ENCODE assay signal across 1 mouse cellular context in the genomic region with DNA sequence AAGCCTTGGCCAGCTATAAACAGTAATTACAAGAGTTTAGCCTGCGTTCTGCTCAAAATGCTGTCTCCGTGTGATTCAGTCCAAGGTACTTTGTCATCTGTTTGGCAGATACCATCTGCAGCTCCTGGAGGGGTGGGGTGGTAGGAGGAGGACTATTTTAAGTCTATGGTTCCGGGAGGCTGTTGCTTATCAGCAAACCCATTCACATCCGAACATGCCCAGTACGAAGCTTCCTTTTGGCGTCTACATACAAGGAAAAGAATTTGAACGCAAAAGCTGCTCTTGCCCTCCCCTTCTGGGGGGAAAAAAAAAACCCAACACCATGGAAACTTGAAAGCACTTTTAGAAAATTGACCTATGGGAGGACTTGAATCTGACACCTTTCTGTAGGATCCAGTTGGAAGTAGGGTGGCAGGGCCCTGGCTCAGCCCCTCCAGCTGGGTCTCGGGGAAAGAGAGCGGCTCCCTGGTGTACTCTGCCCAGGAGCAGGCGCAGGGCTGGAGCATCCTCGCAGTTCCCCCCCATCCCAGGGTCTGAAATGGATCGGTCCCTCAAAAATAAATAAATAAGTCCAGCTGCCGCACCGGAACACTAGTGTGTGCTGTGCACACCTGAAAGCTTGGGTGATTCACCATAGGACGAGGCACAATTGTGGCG.
TF ChIP-seq lines count a peak whose summit lies in the region.

No protein-coding gene starts in this region.

TF ChIP-seq in CH12.LX, 34 proteins besides CTCF, POLR2A, EP300 and RAD21 (continued from another document):
- TF ChIP-seq E2F4 (IDR thresholded peaks at IDR 0.05; ENCODE audit: insufficient replicate concordance, low read depth, low read length): no peak
- 0 out of 2 replicates have a peak, but pooled peaks have one; percentile 0 for TF ChIP-seq JUN (IDR thresholded peaks at IDR 0.05; ENCODE audit: insufficient read depth, low read depth, low read length)
- peak; percentile 82 for TF ChIP-seq ETS1 (conservative IDR thresholded peaks at IDR 0.05; ENCODE audit: low read depth, low read length)
- 0 out of 2 replicates have a peak, but pooled peaks have one; percentile 12 for TF ChIP-seq JUND (conservative IDR thresholded peaks at IDR 0.05; ENCODE audit: low read depth, low read length)
- TF ChIP-seq ZKSCAN1 (IDR thresholded peaks at IDR 0.05; ENCODE audit: borderline replicate concordance, low read depth, low read length): no peak
- TF ChIP-seq TCF12 (IDR thresholded peaks at IDR 0.05; ENCODE audit: low read depth, low read length): peak; percentile 45
- peak; percentile 78 for TF ChIP-seq MXI1 (IDR thresholded peaks at IDR 0.05; ENCODE audit: low read depth, low read length)
- 0 out of 2 replicates have a peak, but pooled peaks have one; percentile 58 for TF ChIP-seq MAX (IDR thresholded peaks at IDR 0.05; ENCODE audit: low read length)
- TF ChIP-seq RCOR1 (conservative IDR thresholded peaks at IDR 0.05; ENCODE audit: low read depth, low read length): 0 out of 2 replicates have a peak, but pooled peaks have one; percentile 52
- TF ChIP-seq SMC3 (IDR thresholded peaks at IDR 0.05; ENCODE audit: low read depth, low read length): peak; percentile 16
- TF ChIP-seq NRF1 (IDR thresholded peaks at IDR 0.05; ENCODE audit: low read depth, low read length): peak; percentile 60
- TF ChIP-seq MAFK (IDR thresholded peaks at IDR 0.05; ENCODE audit: insufficient replicate concordance, low read length): peak; percentile 20; the same call in 1 of the 2 replicates
- peak; percentile 59 for TF ChIP-seq IRF4 (IDR thresholded peaks at IDR 0.05; ENCODE audit: low read depth, low read length)
- TF ChIP-seq MAZ (IDR thresholded peaks at IDR 0.05; ENCODE audit: low read depth, low read length): peak; percentile 88
- peak; percentile 36; the same call in 1 of the 2 replicates for TF ChIP-seq NELFE (IDR thresholded peaks at IDR 0.05; ENCODE audit: low read depth, low read length)
- TF ChIP-seq MEF2A (IDR thresholded peaks at IDR 0.05; ENCODE audit: borderline replicate concordance, low read depth, low read length): peak; percentile 74
- peak; percentile 93 for TF ChIP-seq BHLHE40 (IDR thresholded peaks at IDR 0.05; ENCODE audit: low read depth, low read length)
- no peak; the same call in 1 of the 2 replicates for TF ChIP-seq POLR2AphosphoS2 (IDR thresholded peaks at IDR 0.05; ENCODE audit: low read depth, low read length)
- no peak; the same call in 1 of the 2 replicates for TF ChIP-seq MYC (IDR thresholded peaks at IDR 0.05; ENCODE audit: low read depth, low read length)
- peak; percentile 98 for TF ChIP-seq CHD1 (IDR thresholded peaks at IDR 0.05; ENCODE audit: low read depth, low read length)
- TF ChIP-seq PAX5 (IDR thresholded peaks at IDR 0.05; ENCODE audit: low read length): no peak
- TF ChIP-seq KAT2A (IDR thresholded peaks at IDR 0.05; ENCODE audit: insufficient replicate concordance, low read length): no peak
- no peak for TF ChIP-seq GABPA (IDR thresholded peaks at IDR 0.05; ENCODE audit: insufficient replicate concordance, low read depth, low read length)
- TF ChIP-seq ELF1 (IDR thresholded peaks at IDR 0.05; ENCODE audit: low read depth, low read length): peak; percentile 50; the same call in 1 of the 2 replicates
- no peak for TF ChIP-seq USF1 (IDR thresholded peaks at IDR 0.05; ENCODE audit: low read depth, low read length)
- peak; percentile 64 for TF ChIP-seq SIN3A (IDR thresholded peaks at IDR 0.05; ENCODE audit: low read length)
- TF ChIP-seq ZNF384 (IDR thresholded peaks at IDR 0.05; ENCODE audit: low read depth, low read length): peak; percentile 98
- TF ChIP-seq TBP (conservative IDR thresholded peaks at IDR 0.05; ENCODE audit: low read depth, low read length): peak; percentile 71; the same call in 1 of the 2 replicates
- TF ChIP-seq USF2 (conservative IDR thresholded peaks at IDR 0.05; ENCODE audit: low read depth, low read length): no peak
- TF ChIP-seq UBTF (IDR thresholded peaks at IDR 0.05; ENCODE audit: low read depth, low read length): no peak
TF ChIP-seq in CH12.LX: peak in this region for 21.
